Mouse (Mus musculus) left cerebral cortex, postnatal 36 days (tissue): ENCODE data around the gene Adamtsl3. TPM values are rescaled to one million over a fixed set of nuclear protein-coding genes. Genes with fewer than 3 reads are reported as not detected.

Experiments
- DNase-seq, 2 experiments: peaks; one replicate each; pipeline ENCODE4 v3.0.0; 2021 to 2022; ENCODE audit warnings: low spot score in 2 of 2, mixed read lengths in 1 of 2
- intact Hi-C: fragments of 180-260 bp; cut with DNase I; formaldehyde crosslinking; loops from one replicate; pipeline ENCODE4 v1.15.1; 2025
- total RNA-seq, 2 experiments: library from RNA; stranded (reverse); gene quantifications; 2 replicates each; pipeline ENCODE4 v1.2.3; 2021

Adamtsl3 gene
- total RNA-seq, 2 experiments from 2014 or later = 0.86 to 1.4 TPM

GRCm38 (mm10) chr7:82485344-82485954 is 150.0 kb downstream of the Adamtsl3 start:
- intact Hi-C loops = no loop called here

GRCm38 (mm10) chr7:82491018-82491417 is 155.5 kb downstream of the Adamtsl3 start:
- no peak for DNase-seq
- intact Hi-C loops = no loop called here

More at GRCm38 (mm10) chr7:82485344-82485954, 150.0 kb downstream of the Adamtsl3 start:
- DNase-seq = no peak

GRCm38 (mm10) chr7:82492881-82493280 is 157.4 kb downstream of the Adamtsl3 start:
- no peak for DNase-seq
- intact Hi-C loops = no loop called here

GRCm38 (mm10) chr7:82494220-82494619 is 158.7 kb downstream of the Adamtsl3 start:
- DNase-seq = no peak
- intact Hi-C loops = no loop called here

- DNase-seq = no peak
- intact Hi-C loops = no loop called here
Measured at GRCm38 (mm10) chr7:82497064-82497463, 161.6 kb downstream of the Adamtsl3 start.

GRCm38 (mm10) chr7:82501306-82501705 is 165.8 kb downstream of the Adamtsl3 start:
- peak; percentile 61 to 63 for DNase-seq
- intact Hi-C loops = no loop called here

- DNase-seq = no peak
- intact Hi-C loops = no loop called here
Measured at GRCm38 (mm10) chr7:82502511-82502910, 167.0 kb downstream of the Adamtsl3 start.

- peak; percentile 50 to 65 for DNase-seq
- intact Hi-C loops = no loop called here
Measured at GRCm38 (mm10) chr7:82504101-82504500, 168.6 kb downstream of the Adamtsl3 start.

GRCm38 (mm10) chr7:82530583-82530982 is 195.1 kb downstream of the Adamtsl3 start:
- DNase-seq = no peak
- intact Hi-C loops = no loop called here

- intact Hi-C loops = no loop called here
- no peak for DNase-seq
Measured at GRCm38 (mm10) chr7:82531376-82531775, 195.9 kb downstream of the Adamtsl3 start.

GRCm38 (mm10) chr7:82533188-82533587 is 197.7 kb downstream of the Adamtsl3 start:
- no peak for DNase-seq
- intact Hi-C loops = no loop called here

GRCm38 (mm10) chr7:82533747-82534504 is 198.4 kb downstream of the Adamtsl3 start:
- intact Hi-C loops = no loop called here
- DNase-seq = no peak

- intact Hi-C loops = no loop called here
- DNase-seq = no peak
Measured at GRCm38 (mm10) chr7:82544390-82544919, 209.0 kb downstream of the Adamtsl3 start.

- no peak for DNase-seq
- intact Hi-C loops = no loop called here
Measured at GRCm38 (mm10) chr7:82552005-82552404, 216.5 kb downstream of the Adamtsl3 start.

GRCm38 (mm10) chr7:82555803-82556202 is 220.3 kb downstream of the Adamtsl3 start:
- intact Hi-C loops = no loop called here

GRCm38 (mm10) chr7:82556417-82556816 is 220.9 kb downstream of the Adamtsl3 start:
- no peak for DNase-seq
- intact Hi-C loops = no loop called here

More at GRCm38 (mm10) chr7:82555803-82556202, 220.3 kb downstream of the Adamtsl3 start:
- DNase-seq = no peak

- no peak for DNase-seq
- intact Hi-C loops = no loop called here
Measured at GRCm38 (mm10) chr7:82557111-82557510, 221.6 kb downstream of the Adamtsl3 start.

GRCm38 (mm10) chr7:82566688-82567087 is 231.2 kb downstream of the Adamtsl3 start:
- intact Hi-C loops = no loop called here

GRCm38 (mm10) chr7:82567811-82568210 is 232.3 kb downstream of the Adamtsl3 start:
- intact Hi-C loops = no loop called here
- no peak for DNase-seq

More at GRCm38 (mm10) chr7:82566688-82567087, 231.2 kb downstream of the Adamtsl3 start:
- DNase-seq = no peak

- no peak for DNase-seq
- intact Hi-C loops = no loop called here
Measured at GRCm38 (mm10) chr7:82572981-82573380, 237.5 kb downstream of the Adamtsl3 start.

GRCm38 (mm10) chr7:82580007-82580406 is 244.5 kb downstream of the Adamtsl3 start:
- DNase-seq = no peak
- intact Hi-C loops = no loop called here
